Mouse (Mus musculus) skeletal muscle tissue, postnatal 0 days (tissue): ENCODE results near the gene Usp17lb. TPM values are rescaled to one million over a fixed set of nuclear protein-coding genes. Genes with fewer than 3 reads are reported as not detected.

Experiments
- polyA plus RNA-seq: library from polyadenylated mRNA; unstranded; fragments of >200 nt; fragmentation: Nextera tagmentation; extraction: Ambion mirVana; gene quantifications from 2 replicates; pipeline ENCODE4 v1.2.1, GENCODE M21; 2015

Gene Usp17lb
- polyA plus RNA-seq, result not detected in 2 replicates

GRCm38 (mm10) chr7:104842503-104842902 lies at the start of gene Usp17lb:
Gene Usp17lb, minus strand, starts transcription at chr7:104842603.

GRCm38 (mm10) chr7:104877731-104878130 lies 35.3 kb upstream of the Usp17lb start, which contains the start of gene Olfr665:
Gene Olfr665, plus strand, starts transcription at chr7:104878031.

GRCm38 (mm10) chr7:104856709-104857108 lies 14.3 kb upstream of the Usp17lb start, which contains the start of gene Usp17la:
Gene Usp17la, plus strand, starts transcription at chr7:104857009.

Other genes with a start within 250 kb of the Usp17lb start
- gene Olfr655, start 240.8 kb downstream of the Usp17lb start, polyA plus RNA-seq, result not detected in 2 replicates
- gene Olfr656, start 228.6 kb downstream of the Usp17lb start, polyA plus RNA-seq, result not detected in 2 replicates
- not detected in 2 replicates for gene Olfr657, start 217.8 kb downstream of the Usp17lb start, polyA plus RNA-seq
- gene Olfr658, start 195.3 kb downstream of the Usp17lb start, polyA plus RNA-seq, result not detected in 2 replicates
- not detected in 2 replicates for gene Olfr659, start 175.8 kb downstream of the Usp17lb start, polyA plus RNA-seq
- gene Olfr661, start 156.1 kb downstream of the Usp17lb start, polyA plus RNA-seq, result not detected in 2 replicates
- not detected in 2 replicates for gene Usp17le, start 65.1 kb downstream of the Usp17lb start, polyA plus RNA-seq
- not detected in 2 replicates for gene Usp17la, start 14.4 kb upstream of the Usp17lb start, polyA plus RNA-seq
- gene Olfr665, start 35.4 kb upstream of the Usp17lb start, polyA plus RNA-seq, result not detected in 2 replicates
- not detected in 2 replicates for gene Olfr666, start 53.3 kb upstream of the Usp17lb start, polyA plus RNA-seq
- not detected in 2 replicates for gene Olfr667, start 78.9 kb upstream of the Usp17lb start, polyA plus RNA-seq
- gene Olfr668, start 85.5 kb upstream of the Usp17lb start, polyA plus RNA-seq, result not detected in 2 replicates
- gene Olfr669, start 91.6 kb upstream of the Usp17lb start, polyA plus RNA-seq, result not detected in 2 replicates
- not detected in 2 replicates for gene Olfr670, start 120.0 kb upstream of the Usp17lb start, polyA plus RNA-seq
- gene Olfr671, start 136.5 kb upstream of the Usp17lb start, polyA plus RNA-seq, result not detected in 2 replicates
- gene Olfr672, start 159.4 kb upstream of the Usp17lb start, polyA plus RNA-seq, result not detected in 2 replicates
- not detected in 2 replicates for gene Olfr675, start 185.9 kb upstream of the Usp17lb start, polyA plus RNA-seq
- gene Olfr676, start 190.1 kb upstream of the Usp17lb start, polyA plus RNA-seq, result not detected in 2 replicates
- not detected in 2 replicates for gene Olfr677, start 208.8 kb upstream of the Usp17lb start, polyA plus RNA-seq
- gene Olfr678, start 221.9 kb upstream of the Usp17lb start, polyA plus RNA-seq, result not detected in 2 replicates
- gene Olfr679, start 238.6 kb upstream of the Usp17lb start, polyA plus RNA-seq, result not detected in 2 replicates